Mouse (Mus musculus) testis, adult 2 months (tissue): ENCODE measurements around the gene Ugt1a6a.
"Not testable (repeated sequence)": the region's sequence is repeated elsewhere in the genome, so short reads cannot be mapped to it uniquely, and the experiment has no call there.

Source experiments
- CTCF ChIP-seq: fragments of 200-500 bp; IDR thresholded peaks from 2 replicates; pipeline ENCODE4 v1.5.1; 2012; ENCODE audit warnings: low read depth, mild to moderate bottlenecking, inconsistent platforms, low read length, moderate library complexity; ENCODE audit not compliant: control insufficient read depth, insufficient read depth, insufficient replicate concordance
- POLR2A ChIP-seq: fragments of 200-500 bp; IDR thresholded peaks from 2 replicates; pipeline ENCODE4 v1.6.1; 2012; ENCODE audit warnings: low read depth, mild to moderate bottlenecking, inconsistent platforms, low read length, moderate library complexity; ENCODE audit not compliant: control insufficient read depth

DNA sequence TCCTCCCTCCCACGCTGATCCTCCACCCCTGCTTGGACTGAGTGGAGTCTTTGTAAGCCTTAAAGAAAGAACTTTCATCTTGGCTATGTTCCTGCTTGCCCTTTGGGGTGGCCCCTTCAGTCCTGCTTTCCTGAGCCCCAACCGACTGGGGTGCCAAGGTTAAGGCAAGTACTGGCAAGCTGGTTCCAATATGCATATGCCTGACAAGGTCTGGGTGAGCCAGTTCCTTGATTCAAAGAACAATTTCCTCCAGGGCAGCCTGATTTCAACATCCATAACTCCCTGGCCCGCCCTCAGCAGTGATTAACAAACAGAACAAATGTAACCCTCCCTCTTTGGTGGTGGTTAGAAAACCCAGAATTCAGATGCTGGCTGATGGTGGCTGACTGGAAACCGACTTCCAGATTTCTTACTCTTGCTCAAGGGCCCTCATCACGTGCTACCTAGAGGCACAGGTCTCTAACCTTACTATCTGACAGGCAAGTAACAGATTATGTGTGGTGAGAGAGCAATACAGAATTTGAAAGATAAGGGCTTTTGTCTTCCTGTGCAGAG lies at the start of gene Ugt1a6a:
- TF ChIP-seq CTCF, POLR2A: not testable (repeated sequence)
